Mouse (Mus musculus) E14TG2a.4 (cell line): Measurements from ENCODE around the gene Utp11.

Experiments
- CTCF ChIP-seq: conservative IDR thresholded peaks from 2 replicates; pipeline ENCODE4 v1.5.1; 2014; ENCODE audit warnings: low read length
- NANOG ChIP-seq: IDR thresholded peaks from 2 replicates; pipeline ENCODE4 v1.6.1; 2014; ENCODE audit warnings: borderline replicate concordance, low read length, mixed read lengths

DNA sequence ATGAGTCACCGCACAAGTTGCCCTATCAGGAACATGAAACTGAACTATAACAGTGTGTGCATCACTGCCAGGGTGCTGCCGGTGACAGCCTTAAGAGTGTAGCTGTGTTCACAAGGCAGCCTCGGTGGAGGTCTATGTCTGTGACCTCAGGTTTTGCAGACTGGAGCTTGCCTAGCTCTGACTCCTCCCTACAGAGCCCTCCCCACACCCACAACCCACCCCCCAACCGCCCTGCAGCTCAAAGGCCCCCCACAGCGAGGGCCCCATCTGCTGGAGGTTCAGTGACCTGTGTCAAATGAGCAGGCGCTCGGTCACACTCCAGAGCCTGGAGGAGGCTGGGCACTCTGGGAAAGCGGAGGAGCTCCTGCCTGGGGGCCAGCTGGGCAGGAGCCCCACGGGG lies 40.5 kb downstream of the Utp11 start:
- no peak for TF ChIP-seq CTCF
- no peak for TF ChIP-seq NANOG
